Mouse (Mus musculus) embryonic facial prominence, embryonic 12.5 days (tissue): Measurements from ENCODE around the gene Hoxd10. TPM values are rescaled to one million over a fixed set of nuclear protein-coding genes. Genes with fewer than 3 reads are reported as not detected.

ENCODE experiments used
- ATAC-seq: fragments of 200-750 bp; cut with Nextera tagmentation; 2 replicates; pipeline ENCODE4 v1.8.0; 2017; ENCODE audit not compliant: insufficient number of reproducible peaks, insufficient read depth, low FRiP score, low TSS enrichment
- H3K27ac ChIP-seq: fragments of 300-500 bp; sonication (generic); 2 replicates; pipeline ENCODE4 v1.5.1; 2016; ENCODE audit warnings: mild to moderate bottlenecking
- H3K27me3 ChIP-seq: fragments of 300-500 bp; sonication (generic); 2 replicates; pipeline ENCODE4 v1.6.1; 2016; ENCODE audit warnings: mild to moderate bottlenecking, moderate library complexity
- H3K36me3 ChIP-seq: fragments of 300-500 bp; sonication (generic); 2 replicates; pipeline ENCODE4 v1.6.1; 2016; ENCODE audit warnings: mild to moderate bottlenecking
- H3K4me1 ChIP-seq: fragments of 300-500 bp; sonication (generic); 2 replicates; pipeline ENCODE4 v1.6.1; 2016
- H3K4me2 ChIP-seq: fragments of 300-500 bp; sonication (generic); replicated peaks from 2 replicates; pipeline ENCODE4 v1.6.1; 2016; ENCODE audit warnings: mild to moderate bottlenecking, moderate library complexity
- H3K4me3 ChIP-seq: fragments of 300-500 bp; sonication (generic); 2 replicates; pipeline ENCODE4 v1.5.1; 2016; ENCODE audit warnings: mild to moderate bottlenecking
- H3K9ac ChIP-seq: fragments of 300-500 bp; sonication (generic); 2 replicates; pipeline ENCODE4 v1.6.1; 2016; ENCODE audit warnings: mild to moderate bottlenecking, moderate library complexity
- H3K9me3 ChIP-seq: fragments of 300-500 bp; sonication (generic); 2 replicates; pipeline ENCODE4 v1.6.1; 2016; ENCODE audit warnings: mild to moderate bottlenecking, moderate library complexity
- WGBS: fragments of 180-500 bp; shearing (Covaris S2); methylation state at CpG from one replicate; pipeline ENCODE4 v1.1.7; 2016; 5-methylcytosine and 5-hydroxymethylcytosine counted together
- polyA plus RNA-seq: library from polyadenylated mRNA; unstranded; fragments of >200 nt; fragmentation: Nextera tagmentation; extraction: Ambion mirVana; gene quantifications from 2 replicates; pipeline ENCODE4 v1.2.1, GENCODE M21; 2016

Hoxd10 gene
- polyA plus RNA-seq, 1 experiment from 2014 or later: not detected

DNA sequence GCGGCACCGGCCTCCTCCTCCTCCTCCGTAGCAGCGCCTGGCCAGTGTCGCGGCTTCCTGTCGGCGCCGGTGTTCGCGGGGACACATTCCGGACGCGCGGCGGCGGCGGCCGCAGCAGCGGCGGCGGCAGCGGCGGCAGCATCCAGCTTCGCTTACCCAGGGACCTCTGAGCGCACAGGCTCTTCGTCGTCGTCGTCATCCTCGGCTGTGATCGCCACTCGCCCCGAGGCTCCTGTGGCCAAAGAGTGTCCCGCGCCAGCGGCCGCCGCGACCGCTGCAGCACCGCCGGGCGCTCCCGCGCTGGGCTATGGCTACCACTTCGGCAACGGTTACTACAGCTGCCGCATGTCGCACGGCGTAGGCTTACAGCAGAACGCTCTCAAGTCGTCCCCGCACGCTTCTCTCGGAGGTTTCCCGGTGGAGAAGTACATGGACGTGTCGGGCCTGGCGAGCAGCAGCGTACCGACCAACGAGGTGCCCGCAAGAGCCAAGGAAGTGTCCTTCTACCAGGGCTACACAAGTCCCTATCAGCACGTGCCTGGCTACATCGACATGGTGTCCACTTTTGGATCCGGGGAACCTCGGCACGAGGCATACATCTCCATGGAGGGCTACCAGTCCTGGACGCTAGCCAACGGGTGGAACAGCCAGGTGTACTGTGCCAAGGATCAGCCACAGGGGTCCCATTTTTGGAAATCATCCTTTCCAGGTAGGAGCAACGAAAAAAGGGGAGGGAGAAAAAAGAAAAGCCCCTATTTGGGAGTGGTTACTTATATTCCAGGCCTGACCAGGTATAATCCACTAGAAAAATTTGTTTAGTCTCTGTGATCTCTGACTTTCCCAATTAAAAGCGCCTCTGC, 23.1 kb upstream of the Hoxd10 start:
- Histone ChIP-seq H3K36me3 (no peaks in the 10 kb centered on the region), H3K4me1 (peaks cover 14% of the 10 kb centered on the region), H3K27ac (no peak overlapping the region), H3K9me3 (no peaks in the 10 kb centered on the region), H3K27me3 (peaks cover 84% of the 10 kb centered on the region), H3K4me3 (peak overlapping the region; percentile 31), H3K9ac (peak overlapping the region; percentile 19; the same call in 1 of the 2 replicates), H3K4me2 (peak overlapping the region; percentile 57)
- ATAC-seq: 0 out of 2 replicates have a peak, but pooled peaks have one; percentile 47
- under 1% methylated on average over 53 of the region's 74 CpGs for WGBS

DNA sequence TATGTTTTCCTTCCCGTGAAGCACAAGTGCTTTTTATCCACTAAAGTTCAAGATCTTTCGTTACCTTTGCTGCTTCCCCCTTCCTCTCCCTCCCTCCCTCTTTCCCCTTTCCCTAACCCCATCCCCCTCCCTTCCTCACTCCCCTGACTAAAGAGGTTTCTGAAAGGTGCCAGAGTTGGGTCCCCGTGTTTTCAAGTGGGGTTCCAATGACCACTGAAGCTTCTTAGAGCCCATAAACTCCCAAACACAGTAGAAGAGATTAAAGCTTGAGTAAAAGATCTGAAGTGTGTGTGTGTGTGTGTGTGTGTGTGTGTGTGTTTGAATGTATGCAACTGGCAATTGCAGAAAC, 22.5 kb upstream of the Hoxd10 start:
- H3K36me3 ChIP-seq: no peaks in the 10 kb centered on the region
- H3K9me3 ChIP-seq: no peaks in the 10 kb centered on the region
- no peak for ATAC-seq
- under 1% methylated on average over 3 of the region's 3 CpGs for WGBS
- no peak overlapping the region for H3K4me2 ChIP-seq
- H3K27me3 ChIP-seq: peaks cover 84% of the 10 kb centered on the region
- peaks cover 19% of the 10 kb centered on the region for H3K4me1 ChIP-seq
- no peak overlapping the region for H3K27ac ChIP-seq
- H3K9ac ChIP-seq: no peak overlapping the region
- H3K4me3 ChIP-seq: no peak overlapping the region

- WGBS: 3% methylated on average over 14 of the region's 14 CpGs
- H3K36me3 ChIP-seq: no peaks in the 10 kb centered on the region
- H3K9ac ChIP-seq: no peak overlapping the region
- H3K9me3 ChIP-seq: no peaks in the 10 kb centered on the region
- H3K4me2 ChIP-seq: no peak overlapping the region
- peaks cover 84% of the 10 kb centered on the region for H3K27me3 ChIP-seq
- H3K27ac ChIP-seq: no peak overlapping the region
- H3K4me3 ChIP-seq: no peak overlapping the region
- ATAC-seq: no peak
- peaks cover 19% of the 10 kb centered on the region for H3K4me1 ChIP-seq
These were observed 22.0 kb upstream of the Hoxd10 start for GRCm38 (mm10) chr2:74669650-74670235.

DNA sequence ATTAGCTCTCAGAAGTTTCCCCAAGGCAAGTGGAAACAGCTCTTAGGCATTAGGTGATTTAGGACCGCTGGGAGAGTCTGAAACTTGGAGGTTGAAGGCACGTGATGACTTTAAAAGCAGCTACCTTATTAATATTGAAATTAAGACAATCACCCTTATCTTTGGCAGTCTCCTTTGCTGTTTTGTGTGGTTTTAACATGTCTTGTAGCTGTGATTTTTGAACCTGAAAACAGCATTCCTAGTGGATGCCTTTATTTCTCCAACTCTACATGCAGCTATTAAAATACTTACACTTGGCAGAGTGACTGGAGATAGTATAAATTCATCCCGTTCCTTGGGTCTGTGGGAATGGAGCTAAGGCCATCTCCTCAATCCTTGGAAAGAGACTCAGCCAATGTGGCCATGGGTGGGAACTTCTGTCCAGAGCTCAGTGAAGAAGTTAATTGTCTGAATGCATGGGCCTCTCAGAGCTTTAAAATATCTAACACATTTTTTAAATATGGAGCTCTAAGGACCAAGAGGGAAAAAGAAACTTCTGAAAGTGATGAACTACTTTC, 21.0 kb upstream of the Hoxd10 start:
- 2% methylated on average over 3 of the region's 3 CpGs for WGBS
- H3K4me1 ChIP-seq: peaks cover 19% of the 10 kb centered on the region
- H3K4me3 ChIP-seq: no peak overlapping the region

GRCm38 (mm10) chr2:74671847-74672246, 19.9 kb upstream of the Hoxd10 start:
- peaks cover 19% of the 10 kb centered on the region for H3K4me1 ChIP-seq
- H3K9ac ChIP-seq: no peak overlapping the region
- H3K4me2 ChIP-seq: no peak overlapping the region

More for the DNA sequence above, 21.0 kb upstream of the Hoxd10 start:
- Histone ChIP-seq H3K27ac (no peak overlapping the region), H3K4me2 (no peak overlapping the region), H3K9ac (no peak overlapping the region), H3K27me3 (peaks cover 88% of the 10 kb centered on the region), H3K36me3 (no peaks in the 10 kb centered on the region), H3K9me3 (no peaks in the 10 kb centered on the region)
- no peak for ATAC-seq

DNA sequence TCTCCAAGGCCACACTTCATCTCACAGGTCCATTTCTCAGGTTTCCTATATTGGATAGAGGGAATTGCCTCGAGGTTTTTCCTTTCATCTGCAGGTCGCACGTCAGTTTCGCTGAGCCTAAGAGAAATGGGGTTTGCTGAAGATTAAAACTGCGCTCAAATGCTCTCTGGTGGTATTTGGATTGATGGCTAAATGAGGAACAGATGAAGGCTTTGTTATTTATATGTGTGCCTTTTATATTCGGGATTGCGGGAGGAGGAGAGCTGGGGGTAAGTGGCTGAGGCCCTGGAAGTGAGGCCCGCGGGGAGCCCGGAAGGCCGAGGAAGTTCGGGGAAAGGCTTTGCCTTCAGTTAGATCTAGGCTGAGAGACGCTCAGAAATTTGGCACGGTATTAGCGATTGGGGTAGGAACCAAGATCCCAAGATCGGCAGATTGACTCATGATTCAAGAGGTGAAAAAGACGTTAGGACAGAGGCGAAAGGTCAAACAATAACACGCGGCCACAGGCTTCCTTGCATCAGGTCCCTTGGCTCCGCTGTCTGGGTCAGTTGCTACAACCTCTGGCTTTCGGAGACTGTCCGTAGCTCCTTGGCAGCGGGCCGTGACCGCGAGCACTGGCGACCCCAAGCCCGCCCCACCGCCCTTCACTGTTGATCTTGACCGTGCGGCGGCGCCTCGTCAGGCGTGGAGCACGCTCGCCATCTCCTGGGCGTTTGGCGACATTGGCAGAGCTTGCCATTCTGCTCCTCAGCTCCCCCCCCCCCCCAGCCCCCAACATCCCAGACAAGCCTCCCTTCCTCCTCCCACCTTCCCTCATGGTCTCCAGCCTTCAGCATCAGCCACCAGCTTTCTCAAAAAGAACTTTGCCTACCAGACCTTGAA, 19.0 kb upstream of the Hoxd10 start:
- H3K27ac ChIP-seq: no peak overlapping the region
- peak overlapping the region; percentile 47 for H3K4me2 ChIP-seq
- H3K9ac ChIP-seq: no peak overlapping the region
- H3K36me3 ChIP-seq: no peaks in the 10 kb centered on the region
- H3K4me1 ChIP-seq: peaks cover 18% of the 10 kb centered on the region
- H3K9me3 ChIP-seq: no peaks in the 10 kb centered on the region
- WGBS: under 1% methylated on average over 40 of the region's 40 CpGs
- ATAC-seq: no peak
- peak overlapping the region; percentile 28 for H3K4me3 ChIP-seq
- peaks cover 93% of the 10 kb centered on the region for H3K27me3 ChIP-seq

More at GRCm38 (mm10) chr2:74671847-74672246, 19.9 kb upstream of the Hoxd10 start:
- Histone ChIP-seq H3K9me3 (no peaks in the 10 kb centered on the region), H3K36me3 (no peaks in the 10 kb centered on the region), H3K4me3 (no peak overlapping the region), H3K27ac (no peak overlapping the region), H3K27me3 (peaks cover 91% of the 10 kb centered on the region)
- no peak for ATAC-seq
- 3% methylated on average over 5 of the region's 5 CpGs for WGBS

DNA sequence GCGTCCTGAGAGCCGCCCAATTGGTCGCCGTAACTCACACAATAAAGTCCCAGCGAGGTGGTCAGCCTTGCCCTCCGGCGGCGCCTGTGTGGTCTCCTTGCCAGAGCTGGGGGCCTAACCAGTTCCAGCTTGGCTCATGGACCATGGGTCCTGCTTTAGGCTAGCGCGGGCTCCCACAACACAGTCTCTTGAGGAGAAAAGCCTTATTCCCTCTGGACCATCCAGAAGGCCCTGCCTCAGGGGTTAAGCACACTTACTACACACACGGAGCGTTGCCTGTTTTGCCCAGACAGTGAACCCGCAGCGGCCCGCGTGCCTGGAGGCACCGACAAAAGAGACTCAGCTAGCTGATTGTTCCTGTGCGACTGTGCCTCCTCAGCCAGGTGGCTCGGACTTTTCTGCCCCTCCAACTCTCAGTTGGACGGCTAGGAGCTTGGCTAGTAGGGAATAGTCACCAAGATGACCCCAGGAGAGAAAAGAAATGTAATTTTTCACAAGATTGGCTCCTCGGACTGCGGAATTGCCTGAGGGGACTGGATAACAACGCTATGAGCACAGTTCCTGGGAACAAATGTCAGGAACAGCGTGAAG, 17.8 kb upstream of the Hoxd10 start:
- ATAC-seq: no peak
- WGBS: under 1% methylated on average over 24 of the region's 24 CpGs
- H3K27ac ChIP-seq: no peak overlapping the region
- peaks cover 92% of the 10 kb centered on the region for H3K27me3 ChIP-seq
- H3K4me1 ChIP-seq: 0 out of 2 replicates have a peak, but pooled peaks cover 10% of the 10 kb centered on the region
- no peak overlapping the region for H3K9ac ChIP-seq
- no peak overlapping the region for H3K4me3 ChIP-seq
- H3K4me2 ChIP-seq: no peak overlapping the region
- no peaks in the 10 kb centered on the region for H3K9me3 ChIP-seq
- H3K36me3 ChIP-seq: no peaks in the 10 kb centered on the region

- no peak within 1 kb of the TSS for H3K27ac ChIP-seq
- H3K36me3 ChIP-seq: no peaks in the 10 kb centered on the region
- H3K9me3 ChIP-seq: no peaks in the 10 kb centered on the region
- no peak within 1 kb of the TSS for H3K4me3 ChIP-seq
- H3K4me1 ChIP-seq: 0 out of 2 replicates have a peak, but pooled peaks cover 16% of the 10 kb centered on the region
- H3K27me3 ChIP-seq: peaks cover 95% of the 10 kb centered on the region
- no peak within 1 kb of the TSS for H3K4me2 ChIP-seq
- H3K9ac ChIP-seq: no peak within 1 kb of the TSS
- no peak for ATAC-seq
- 2% methylated on average over 47 of the region's 47 CpGs for WGBS
These were observed 16.7 kb upstream of the Hoxd10 start, which contains the start of gene Hoxd12 for GRCm38 (mm10) chr2:74674881-74675665. Gene Hoxd12, plus strand, starts transcription at chr2:74675013.

DNA sequence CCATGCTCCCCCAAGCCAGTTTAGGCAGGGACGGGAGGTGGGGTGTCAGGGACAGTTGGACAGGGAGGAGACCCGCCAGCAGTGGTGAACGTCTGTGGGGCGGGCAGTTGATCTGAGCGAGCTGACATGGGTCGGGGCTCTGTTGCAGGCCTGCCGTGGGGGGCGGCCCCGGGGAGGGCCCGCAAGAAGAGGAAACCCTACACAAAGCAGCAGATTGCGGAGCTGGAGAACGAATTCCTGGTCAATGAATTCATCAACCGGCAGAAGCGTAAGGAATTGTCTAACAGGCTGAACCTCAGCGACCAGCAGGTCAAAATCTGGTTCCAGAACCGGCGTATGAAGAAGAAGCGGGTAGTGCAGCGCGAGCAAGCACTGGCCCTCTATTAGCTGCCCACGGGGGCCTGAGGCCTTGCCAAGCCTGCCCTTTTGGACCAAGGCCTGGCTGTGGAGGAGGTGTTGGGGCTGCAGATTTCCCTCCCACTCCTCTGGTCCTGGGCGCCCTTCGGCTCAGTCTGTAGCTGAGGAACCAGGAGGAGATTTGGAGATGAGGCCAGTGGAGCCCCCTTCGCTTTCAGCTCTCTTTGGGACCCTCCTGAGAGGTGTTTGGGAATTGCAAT, 15.9 kb upstream of the Hoxd10 start:
- no peak overlapping the region for H3K4me2 ChIP-seq
- H3K27ac ChIP-seq: no peak overlapping the region
- H3K27me3 ChIP-seq: peaks cover 98% of the 10 kb centered on the region
- 0 out of 2 replicates have a peak, but pooled peaks have one; percentile 28 for ATAC-seq
- no peaks in the 10 kb centered on the region for H3K36me3 ChIP-seq
- no peaks in the 10 kb centered on the region for H3K9me3 ChIP-seq
- H3K4me3 ChIP-seq: no peak overlapping the region
- 0 out of 2 replicates have a peak, but pooled peaks cover 16% of the 10 kb centered on the region for H3K4me1 ChIP-seq
- no peak overlapping the region for H3K9ac ChIP-seq
- 5% methylated on average over 23 of the region's 24 CpGs for WGBS

- no peak overlapping the region for H3K4me3 ChIP-seq
- H3K4me2 ChIP-seq: no peak overlapping the region
- H3K27ac ChIP-seq: no peak overlapping the region
- H3K9me3 ChIP-seq: no peaks in the 10 kb centered on the region
- no peaks in the 10 kb centered on the region for H3K36me3 ChIP-seq
- peaks cover 16% of the 10 kb centered on the region; the same call in 1 of the 2 replicates for H3K4me1 ChIP-seq
- no peak for ATAC-seq
- no peak overlapping the region for H3K9ac ChIP-seq
- WGBS: 4% methylated on average over 9 of the region's 9 CpGs
- peaks cover 99% of the 10 kb centered on the region for H3K27me3 ChIP-seq
These were observed 15.2 kb upstream of the Hoxd10 start for GRCm38 (mm10) chr2:74676376-74677052.
